Mouse (Mus musculus): ENCODE measurements at regions not wholly inside any gene's neighbourhood (a gene's known extent, or its start where the extent isn't known, plus 50 kb on each side); places are given as distances from the start of the nearest gene placed in this dataset.

DNA sequence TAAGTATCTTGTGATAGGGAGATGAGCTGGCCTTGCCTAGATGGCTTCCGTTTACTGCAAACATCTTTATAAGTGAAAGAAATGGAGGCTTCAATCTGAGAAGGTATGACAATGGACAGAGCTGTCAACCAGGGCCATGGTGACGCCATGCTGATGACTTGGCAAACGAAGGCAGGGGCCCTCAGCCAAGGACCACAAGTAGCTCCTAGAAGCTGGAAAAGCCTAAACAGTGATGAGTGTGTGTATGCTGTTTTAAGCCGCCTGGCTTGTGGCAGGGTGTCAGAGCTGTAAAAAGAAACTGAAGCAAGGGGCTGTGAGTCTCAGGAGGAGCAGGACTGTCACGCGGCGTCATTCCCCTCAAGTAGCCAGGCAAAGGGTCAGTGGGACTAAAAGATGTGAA lies 116.4 kb upstream of the Top1 start:
- TF ChIP-seq EP300 (IDR thresholded peaks at IDR 0.05; ENCODE audit: insufficient read depth, low read depth, low read length) (no peak), CTCF (IDR thresholded peaks at IDR 0.05) (no peak)
